Mouse (Mus musculus): ENCODE measurements at regions not wholly inside any gene's neighbourhood (a gene's known extent, or its start where the extent isn't known, plus 50 kb on each side); places are given as distances from the start of the nearest gene placed in this dataset.

- Histone ChIP-seq H3K4me3 (ENCODE audit: low read depth, low read length) (no peak overlapping the region), H3K9me3 (ENCODE audit: control insufficient read depth, low read length) (no peaks in the 10 kb centered on the region), H3K27me3 (ENCODE audit: control insufficient read depth, insufficient read depth, low read length) (no peaks in the 10 kb centered on the region), H3K4me1 (replicated peaks; ENCODE audit: control insufficient read depth, insufficient read depth, low read length) (no peaks in the 10 kb centered on the region), H3K9ac (ENCODE audit: low read depth, low read length) (no peak overlapping the region), H3K36me3 (ENCODE audit: control insufficient read depth, insufficient read depth, low read length) (no peaks in the 10 kb centered on the region), H3K4me2 (replicated peaks; ENCODE audit: low read depth, low read length) (peak overlapping the region; percentile 21; the same call in 1 of the 2 replicates), H3K27ac (ENCODE audit: low read depth, low read length) (no peak overlapping the region)
- ATAC-seq (ENCODE audit: low FRiP score) (peak; percentile 45; the same call in 1 of the 2 replicates), DNase-seq (ENCODE audit: low spot score) (peak; percentile 92)
- WGBS, result 47% methylated on average over 11 of the region's 11 CpGs
These were observed 84.3 kb upstream of the Tank start for GRCm38 (mm10) chr2:61493918-61494712.

DNA sequence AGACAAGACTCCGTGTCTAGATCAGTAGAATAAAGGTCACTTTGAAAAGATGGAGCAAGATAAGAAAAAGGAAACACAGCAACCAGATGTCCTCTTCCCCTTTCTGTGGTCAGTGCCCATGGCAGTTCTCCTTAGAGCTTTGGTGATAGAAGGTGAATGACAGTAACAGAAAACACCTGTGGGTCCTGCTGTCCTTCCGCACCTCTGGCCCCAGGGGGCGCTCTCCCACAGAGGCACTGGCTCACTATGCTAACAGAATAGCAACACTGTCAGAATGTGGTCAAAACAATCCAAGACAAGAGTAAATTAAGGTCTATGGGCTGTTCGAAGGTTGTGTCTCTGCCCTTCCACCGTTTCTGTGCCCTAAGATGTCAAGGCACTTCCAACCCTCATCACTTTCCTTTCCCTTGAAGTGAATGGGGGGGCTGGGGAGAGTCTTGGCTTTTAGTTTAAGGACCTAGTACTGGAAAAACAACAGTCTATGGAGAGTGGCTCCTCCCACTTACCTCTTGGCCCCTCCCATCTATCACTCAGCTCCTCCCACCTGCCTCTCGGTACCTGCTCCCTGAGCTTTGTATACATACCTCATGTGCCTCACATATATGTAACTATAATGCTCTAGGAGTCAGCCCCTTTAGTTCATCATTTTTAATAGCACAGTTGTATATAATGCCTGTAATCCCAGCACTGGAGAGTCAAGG, 86.2 kb upstream of the Tank start:
- H3K9me3 ChIP-seq (ENCODE audit: control insufficient read depth, low read length), result no peaks in the 10 kb centered on the region
- peak; percentile 37 for DNase-seq (ENCODE audit: low spot score)
- H3K36me3 ChIP-seq (ENCODE audit: control insufficient read depth, insufficient read depth, low read length), result no peaks in the 10 kb centered on the region
- H3K4me1 ChIP-seq (replicated peaks; ENCODE audit: control insufficient read depth, insufficient read depth, low read length), result no peaks in the 10 kb centered on the region
- H3K27me3 ChIP-seq (ENCODE audit: control insufficient read depth, insufficient read depth, low read length), result no peaks in the 10 kb centered on the region
- WGBS, result 66% methylated on average over 6 of the region's 6 CpGs
- H3K4me3 ChIP-seq (ENCODE audit: low read depth, low read length), result no peak overlapping the region
- H3K4me2 ChIP-seq (replicated peaks; ENCODE audit: low read depth, low read length), result no peak overlapping the region
- ATAC-seq (ENCODE audit: low FRiP score), result no peak
- no peak overlapping the region for H3K27ac ChIP-seq (ENCODE audit: low read depth, low read length)
- H3K9ac ChIP-seq (ENCODE audit: low read depth, low read length), result no peak overlapping the region

DNA sequence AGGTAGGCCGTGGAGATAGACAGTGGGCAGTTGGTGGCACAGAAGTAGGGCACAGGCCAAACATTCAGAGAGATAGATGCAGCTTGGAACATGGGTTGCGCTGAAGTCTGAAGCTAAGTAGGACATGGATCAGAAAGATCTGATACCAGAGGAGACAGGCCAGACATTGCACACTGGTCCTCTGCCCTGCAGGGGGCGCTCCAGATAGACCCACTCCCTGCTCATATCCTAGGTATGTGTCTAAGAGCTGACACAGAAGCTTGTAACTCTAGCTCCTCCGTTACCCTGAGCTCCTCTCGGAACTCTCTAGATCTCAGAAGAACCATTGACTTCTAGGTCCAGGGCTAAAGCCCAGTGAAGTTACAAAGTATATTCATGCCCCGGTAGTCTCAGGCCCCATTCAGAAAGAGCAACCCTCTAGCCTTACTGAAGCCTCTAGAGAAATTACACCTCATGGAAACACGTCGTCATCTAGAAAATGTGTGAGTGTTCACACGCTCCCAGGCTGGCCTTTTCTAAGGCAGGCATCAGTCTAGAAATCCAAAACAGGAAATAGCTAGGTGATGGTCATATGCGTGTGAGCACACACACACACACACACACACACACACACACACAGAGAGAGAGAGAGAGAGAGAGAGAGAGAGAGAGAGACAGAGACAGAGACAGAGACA, 87.8 kb upstream of the Tank start:
- Histone ChIP-seq H3K4me2 (replicated peaks; ENCODE audit: low read depth, low read length) (no peak overlapping the region), H3K4me1 (replicated peaks; ENCODE audit: control insufficient read depth, insufficient read depth, low read length) (no peaks in the 10 kb centered on the region), H3K9ac (ENCODE audit: low read depth, low read length) (no peak overlapping the region), H3K4me3 (ENCODE audit: low read depth, low read length) (no peak overlapping the region), H3K9me3 (ENCODE audit: control insufficient read depth, low read length) (no peaks in the 10 kb centered on the region), H3K27me3 (ENCODE audit: control insufficient read depth, insufficient read depth, low read length) (no peaks in the 10 kb centered on the region), H3K27ac (ENCODE audit: low read depth, low read length) (no peak overlapping the region), H3K36me3 (ENCODE audit: control insufficient read depth, insufficient read depth, low read length) (no peaks in the 10 kb centered on the region)
- ATAC-seq (ENCODE audit: low FRiP score) (no peak), DNase-seq (ENCODE audit: low spot score) (no peak)
- WGBS, result 85% methylated on average over 10 of the region's 10 CpGs

GRCm38 (mm10) chr2:61489762-61490161, 88.6 kb upstream of the Tank start:
- 92% methylated on average over 10 of the region's 10 CpGs for WGBS
- ATAC-seq (ENCODE audit: low FRiP score) (no peak), DNase-seq (ENCODE audit: low spot score) (no peak)
- Histone ChIP-seq H3K9ac (ENCODE audit: low read depth, low read length) (no peak overlapping the region), H3K36me3 (ENCODE audit: control insufficient read depth, insufficient read depth, low read length) (no peaks in the 10 kb centered on the region), H3K27me3 (ENCODE audit: control insufficient read depth, insufficient read depth, low read length) (no peaks in the 10 kb centered on the region), H3K4me3 (ENCODE audit: low read depth, low read length) (no peak overlapping the region), H3K9me3 (ENCODE audit: control insufficient read depth, low read length) (no peaks in the 10 kb centered on the region), H3K4me1 (replicated peaks; ENCODE audit: control insufficient read depth, insufficient read depth, low read length) (no peaks in the 10 kb centered on the region), H3K27ac (ENCODE audit: low read depth, low read length) (no peak overlapping the region), H3K4me2 (replicated peaks; ENCODE audit: low read depth, low read length) (no peak overlapping the region)

- Histone ChIP-seq H3K27ac (ENCODE audit: low read depth, low read length) (no peak overlapping the region), H3K4me1 (replicated peaks; ENCODE audit: control insufficient read depth, insufficient read depth, low read length) (no peaks in the 10 kb centered on the region), H3K27me3 (ENCODE audit: control insufficient read depth, insufficient read depth, low read length) (no peaks in the 10 kb centered on the region), H3K4me2 (replicated peaks; ENCODE audit: low read depth, low read length) (no peak overlapping the region), H3K9me3 (ENCODE audit: control insufficient read depth, low read length) (no peaks in the 10 kb centered on the region), H3K9ac (ENCODE audit: low read depth, low read length) (no peak overlapping the region), H3K36me3 (ENCODE audit: control insufficient read depth, insufficient read depth, low read length) (no peaks in the 10 kb centered on the region), H3K4me3 (ENCODE audit: low read depth, low read length) (no peak overlapping the region)
- WGBS, result 83% methylated on average over 1 of the region's 1 CpGs
- no peak for DNase-seq (ENCODE audit: low spot score)
- ATAC-seq (ENCODE audit: low FRiP score), result no peak
These were observed 94.6 kb upstream of the Tank start for GRCm38 (mm10) chr2:61483820-61484219.

DNA sequence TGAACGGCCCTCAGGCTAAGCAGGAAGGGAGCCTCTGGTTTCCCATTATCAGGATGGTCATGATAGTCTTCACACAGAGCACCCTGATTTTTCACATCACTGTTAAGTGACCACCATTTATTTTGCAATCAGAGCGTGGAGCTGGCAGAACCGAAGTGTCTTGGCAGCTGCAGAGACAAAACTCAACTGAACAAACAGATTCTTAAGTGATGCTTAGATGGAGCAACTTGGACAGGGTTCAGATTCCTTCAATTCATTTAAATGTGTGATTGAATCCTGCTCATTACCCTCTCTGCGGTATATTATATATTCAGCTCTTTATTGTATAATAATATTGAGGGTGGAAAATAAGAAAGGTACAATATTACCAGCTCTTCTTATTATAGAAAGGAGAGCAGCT, 101.7 kb upstream of the Tank start:
- no peaks in the 10 kb centered on the region for H3K36me3 ChIP-seq (ENCODE audit: control insufficient read depth, insufficient read depth, low read length)
- WGBS, result 87% methylated on average over 4 of the region's 4 CpGs
- no peak overlapping the region for H3K4me2 ChIP-seq (replicated peaks; ENCODE audit: low read depth, low read length)
- ATAC-seq (ENCODE audit: low FRiP score), result no peak
- H3K9ac ChIP-seq (ENCODE audit: low read depth, low read length), result no peak overlapping the region
- H3K27me3 ChIP-seq (ENCODE audit: control insufficient read depth, insufficient read depth, low read length), result no peaks in the 10 kb centered on the region
- no peak for DNase-seq (ENCODE audit: low spot score)
- H3K4me3 ChIP-seq (ENCODE audit: low read depth, low read length), result no peak overlapping the region
- H3K27ac ChIP-seq (ENCODE audit: low read depth, low read length), result no peak overlapping the region
- no peaks in the 10 kb centered on the region for H3K9me3 ChIP-seq (ENCODE audit: control insufficient read depth, low read length)
- H3K4me1 ChIP-seq (replicated peaks; ENCODE audit: control insufficient read depth, insufficient read depth, low read length), result no peaks in the 10 kb centered on the region

- Histone ChIP-seq H3K9ac (ENCODE audit: low read depth, low read length) (no peak overlapping the region), H3K4me1 (replicated peaks; ENCODE audit: control insufficient read depth, insufficient read depth, low read length) (no peaks in the 10 kb centered on the region), H3K27me3 (ENCODE audit: control insufficient read depth, insufficient read depth, low read length) (no peaks in the 10 kb centered on the region), H3K27ac (ENCODE audit: low read depth, low read length) (no peak overlapping the region), H3K36me3 (ENCODE audit: control insufficient read depth, insufficient read depth, low read length) (no peaks in the 10 kb centered on the region), H3K4me2 (replicated peaks; ENCODE audit: low read depth, low read length) (no peak overlapping the region), H3K4me3 (ENCODE audit: low read depth, low read length) (no peak overlapping the region), H3K9me3 (ENCODE audit: control insufficient read depth, low read length) (no peaks in the 10 kb centered on the region)
- ATAC-seq (ENCODE audit: low FRiP score) (no peak), DNase-seq (ENCODE audit: low spot score) (no peak)
- WGBS, result 72% methylated on average over 10 of the region's 10 CpGs
These were observed 103.8 kb upstream of the Tank start for GRCm38 (mm10) chr2:61474626-61475025.

- no peak for DNase-seq (ENCODE audit: low spot score)
- H3K36me3 ChIP-seq (ENCODE audit: control insufficient read depth, insufficient read depth, low read length), result no peaks in the 10 kb centered on the region
- 88% methylated on average over 5 of the region's 5 CpGs for WGBS
These were observed 107.9 kb upstream of the Tank start for GRCm38 (mm10) chr2:61470521-61470920.

More at GRCm38 (mm10) chr2:61470521-61470920, 107.9 kb upstream of the Tank start:
- no peak overlapping the region for H3K4me3 ChIP-seq (ENCODE audit: low read depth, low read length)
- no peak for ATAC-seq (ENCODE audit: low FRiP score)
- H3K4me1 ChIP-seq (replicated peaks; ENCODE audit: control insufficient read depth, insufficient read depth, low read length), result no peaks in the 10 kb centered on the region
- H3K27ac ChIP-seq (ENCODE audit: low read depth, low read length), result no peak overlapping the region
- no peaks in the 10 kb centered on the region for H3K9me3 ChIP-seq (ENCODE audit: control insufficient read depth, low read length)
- H3K9ac ChIP-seq (ENCODE audit: low read depth, low read length), result no peak overlapping the region
- no peak overlapping the region for H3K4me2 ChIP-seq (replicated peaks; ENCODE audit: low read depth, low read length)
- H3K27me3 ChIP-seq (ENCODE audit: control insufficient read depth, insufficient read depth, low read length), result no peaks in the 10 kb centered on the region
